Mouse (Mus musculus) neural tube, embryonic 10.5 days (tissue): Measurements from ENCODE around the gene Rbfox3.
"Not testable (repeated sequence)": the region's sequence is repeated elsewhere in the genome, so short reads cannot be mapped to it uniquely, and the experiment has no call there.

ENCODE experiments used
- DNase-seq: peaks from one replicate; pipeline ENCODE4 v3.0.0-alpha.2; 2017; ENCODE audit warnings: low spot score; ENCODE audit errors: extremely low spot score

Gene Rbfox3

DNA sequence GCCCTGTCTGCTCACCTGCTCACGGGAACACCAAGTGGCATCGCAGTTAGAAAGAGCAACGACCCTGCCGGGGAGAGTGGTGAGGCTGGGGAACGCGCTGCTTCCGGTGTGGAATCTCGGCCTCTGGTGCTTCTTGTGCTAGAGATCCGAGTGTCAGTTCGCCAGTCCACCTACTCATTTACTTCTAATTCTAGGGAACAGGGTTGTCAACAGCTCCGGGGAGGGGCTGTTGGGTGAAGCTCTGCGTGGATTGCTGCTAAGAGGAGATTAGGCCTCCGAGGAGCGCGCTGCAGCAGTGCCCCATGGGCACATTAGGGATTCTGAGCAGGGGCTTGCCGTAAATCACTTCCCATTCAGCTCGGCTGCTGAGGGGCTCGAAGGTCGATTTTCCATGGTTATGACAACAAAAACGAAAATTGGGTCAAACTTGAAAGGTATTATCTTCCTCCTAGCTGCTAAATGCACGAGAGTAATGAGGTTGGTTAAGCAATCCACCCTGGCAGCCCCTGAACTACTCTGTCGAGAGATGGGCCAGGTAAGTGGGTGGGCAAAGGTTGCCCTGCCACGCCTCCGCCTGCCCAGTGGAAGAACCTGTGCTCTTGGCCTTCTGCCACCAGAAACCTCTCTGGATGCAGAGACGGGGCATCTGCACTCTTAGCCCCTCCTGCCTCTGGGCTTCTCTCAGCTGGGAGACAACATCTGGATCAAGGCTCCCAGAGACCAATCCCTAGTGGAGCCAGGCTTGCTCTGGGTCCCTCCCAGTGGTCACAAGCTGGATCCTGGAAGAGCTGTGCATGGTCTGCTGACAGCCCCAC is 85.9 kb downstream of the Rbfox3 start:
- DNase-seq: no peak

DNA sequence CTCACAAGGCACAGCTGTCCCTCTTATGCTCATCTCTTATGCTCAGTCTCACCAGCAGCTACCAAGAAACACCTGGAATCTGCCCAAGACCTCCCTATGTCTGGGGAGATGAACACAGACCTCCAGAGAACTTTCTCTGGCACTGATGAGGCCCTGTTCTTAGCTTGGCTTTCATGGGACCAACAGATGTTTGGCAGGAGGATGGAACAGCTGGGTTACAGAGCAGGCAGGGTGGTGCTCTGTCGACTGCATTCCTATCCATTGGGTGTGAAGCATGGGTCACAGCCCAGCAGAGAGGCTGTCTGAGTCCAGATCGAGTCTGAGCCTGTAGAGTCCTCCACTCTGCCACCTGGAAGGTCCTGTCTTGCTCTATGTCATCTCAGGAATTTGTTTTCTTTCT is 90.0 kb downstream of the Rbfox3 start:
- DNase-seq: no peak

DNA sequence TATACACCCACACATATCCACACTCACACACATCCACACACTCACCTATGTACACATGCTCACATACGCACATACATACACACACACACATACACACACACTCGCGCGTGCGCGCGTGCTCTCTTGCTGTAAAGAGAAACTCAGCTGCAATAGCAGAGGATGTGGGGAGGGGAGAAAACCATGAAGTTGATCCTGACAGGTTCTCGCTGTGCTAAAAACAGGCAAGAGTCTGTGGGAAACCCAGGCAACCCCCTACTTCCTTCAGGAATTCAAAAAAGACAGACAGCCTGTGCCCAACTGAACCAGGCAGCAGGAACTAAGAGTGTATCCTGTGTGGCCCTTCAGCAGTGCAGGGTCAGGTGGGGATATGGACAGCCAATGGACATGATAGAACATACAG is 92.9 kb downstream of the Rbfox3 start:
- DNase-seq: no peak

DNA sequence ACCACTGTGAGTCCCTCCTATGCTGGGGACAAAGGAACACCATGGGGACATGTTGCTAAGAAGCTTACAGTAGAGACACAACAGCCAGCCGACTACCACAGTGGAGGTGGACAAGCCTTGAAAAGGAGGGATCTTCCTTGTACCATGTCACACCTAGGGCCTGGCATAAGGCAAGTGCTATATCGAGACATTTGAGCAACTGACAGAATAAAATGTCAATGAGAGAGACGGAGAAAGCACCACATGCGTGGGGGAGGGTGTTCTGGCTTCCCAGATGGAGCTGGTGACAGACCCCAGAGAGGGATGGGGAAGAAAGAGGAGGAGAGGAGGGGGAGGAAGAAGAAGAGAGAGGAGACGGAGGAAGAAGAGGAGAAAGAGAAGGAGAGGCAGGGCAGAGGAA is 96.3 kb downstream of the Rbfox3 start:
- DNase-seq: no peak

DNA sequence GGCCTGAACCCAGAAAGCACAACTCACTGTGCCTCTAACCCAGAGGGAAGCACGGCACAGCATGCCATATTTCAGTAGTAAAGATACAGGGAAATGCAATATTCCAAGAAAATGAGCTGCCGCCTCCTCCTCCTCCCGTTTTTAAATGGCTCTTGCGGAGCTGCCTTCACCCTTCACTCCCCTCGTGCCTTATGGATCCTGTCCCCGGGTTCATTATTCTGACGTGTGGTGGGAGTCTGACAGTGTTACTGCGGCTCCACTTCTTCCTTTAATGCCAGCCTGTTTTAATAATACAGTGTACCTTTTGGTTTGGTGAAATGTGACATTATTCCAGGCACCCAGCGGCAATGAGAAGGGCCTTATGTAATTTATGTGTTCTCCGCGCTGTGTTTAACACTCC is 97.5 kb downstream of the Rbfox3 start:
- DNase-seq: no peak

DNA sequence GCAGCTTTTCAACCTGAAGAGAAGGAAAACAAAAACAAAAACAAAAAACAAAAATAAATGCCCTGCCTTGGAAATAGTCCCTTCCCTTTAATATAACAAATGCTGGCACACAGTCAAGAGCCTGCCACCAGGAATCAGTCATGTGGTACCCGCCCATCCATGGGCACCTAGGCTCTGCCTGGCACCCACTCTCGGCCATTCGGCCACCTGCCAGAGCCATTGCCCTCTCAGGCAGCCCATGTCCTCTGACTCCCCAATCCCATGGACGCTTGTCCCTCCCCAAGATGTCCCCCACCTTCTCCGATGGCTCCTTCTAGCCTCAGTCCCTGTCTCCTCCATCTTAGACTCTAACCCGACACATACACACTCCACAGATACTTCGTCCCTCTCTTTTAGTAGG is 100.0 kb downstream of the Rbfox3 start:
- DNase-seq: no peak

DNA sequence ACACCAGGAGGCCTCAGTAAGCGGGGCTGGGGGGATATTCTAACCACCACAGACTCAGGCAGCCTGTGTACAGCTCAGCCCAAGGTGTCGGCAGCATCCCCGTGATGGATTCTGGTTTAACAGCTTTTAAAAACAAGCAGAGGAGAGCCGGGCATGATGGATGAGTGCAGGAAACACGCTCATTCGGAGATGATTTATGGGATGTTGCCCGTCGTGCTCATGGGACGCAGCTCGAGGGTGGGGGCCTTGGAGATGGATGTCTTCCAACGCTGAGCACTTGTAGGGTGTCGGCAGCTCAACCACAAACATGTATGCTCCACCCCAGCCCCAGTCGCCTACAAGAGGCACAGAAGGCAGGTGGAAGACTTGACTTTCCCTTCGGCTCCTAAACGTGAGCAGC is 103.9 kb downstream of the Rbfox3 start:
- no peak for DNase-seq

DNA sequence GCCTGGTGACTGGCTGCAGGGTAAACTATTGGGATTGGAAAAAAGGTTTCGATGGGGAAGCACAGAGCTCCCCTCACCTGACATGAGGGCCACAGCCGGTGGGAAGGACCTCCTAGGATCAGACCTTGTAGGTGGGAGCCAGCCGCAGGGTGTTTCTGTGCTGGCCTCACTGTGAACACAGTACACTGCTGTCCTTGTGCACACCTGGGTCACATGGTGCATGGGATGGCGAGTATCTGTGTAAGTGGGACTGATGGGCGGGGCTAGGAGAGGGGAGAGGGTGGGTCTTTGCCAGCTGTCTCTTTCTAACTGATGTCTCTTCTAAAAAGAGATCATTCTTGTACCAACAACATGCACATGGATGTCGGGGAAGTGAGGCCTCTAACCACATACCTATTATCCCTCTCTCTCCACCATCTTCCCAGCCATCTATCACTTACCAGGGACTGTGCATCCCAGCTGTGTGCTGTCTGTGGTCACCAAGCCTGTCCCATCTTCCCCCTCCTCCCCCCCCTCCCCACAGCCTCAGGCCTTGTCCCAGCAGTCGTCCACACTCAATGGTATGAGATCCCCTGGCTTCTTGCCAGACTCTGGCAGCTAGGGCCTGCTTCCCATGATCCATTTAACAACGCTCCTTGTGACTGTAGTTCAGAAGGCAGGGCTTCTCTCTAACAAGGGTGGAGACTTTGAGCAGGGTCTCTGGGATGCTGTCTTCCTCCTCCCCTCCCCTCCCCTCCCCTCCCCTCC is 116.4 kb downstream of the Rbfox3 start:
- DNase-seq: no peak

DNA sequence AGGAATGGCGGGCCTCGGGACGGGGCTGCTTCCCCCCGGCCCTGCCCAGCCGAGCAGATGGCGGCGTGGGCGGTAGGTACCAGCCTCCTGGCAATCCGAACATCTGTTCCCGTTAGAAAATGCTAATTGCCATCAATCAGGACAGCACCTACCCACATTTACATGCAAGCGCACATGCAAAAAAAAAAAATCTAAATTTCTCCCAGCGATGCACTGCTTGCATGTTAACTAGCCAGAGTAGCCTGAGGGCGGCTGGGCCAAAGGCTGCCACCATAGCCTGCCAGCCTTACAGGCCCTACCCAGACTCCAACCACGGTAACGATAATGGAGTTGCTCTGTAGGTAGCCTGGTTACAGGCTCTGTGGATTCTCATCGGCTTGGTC is 117.8 kb downstream of the Rbfox3 start:
- DNase-seq: no peak

DNA sequence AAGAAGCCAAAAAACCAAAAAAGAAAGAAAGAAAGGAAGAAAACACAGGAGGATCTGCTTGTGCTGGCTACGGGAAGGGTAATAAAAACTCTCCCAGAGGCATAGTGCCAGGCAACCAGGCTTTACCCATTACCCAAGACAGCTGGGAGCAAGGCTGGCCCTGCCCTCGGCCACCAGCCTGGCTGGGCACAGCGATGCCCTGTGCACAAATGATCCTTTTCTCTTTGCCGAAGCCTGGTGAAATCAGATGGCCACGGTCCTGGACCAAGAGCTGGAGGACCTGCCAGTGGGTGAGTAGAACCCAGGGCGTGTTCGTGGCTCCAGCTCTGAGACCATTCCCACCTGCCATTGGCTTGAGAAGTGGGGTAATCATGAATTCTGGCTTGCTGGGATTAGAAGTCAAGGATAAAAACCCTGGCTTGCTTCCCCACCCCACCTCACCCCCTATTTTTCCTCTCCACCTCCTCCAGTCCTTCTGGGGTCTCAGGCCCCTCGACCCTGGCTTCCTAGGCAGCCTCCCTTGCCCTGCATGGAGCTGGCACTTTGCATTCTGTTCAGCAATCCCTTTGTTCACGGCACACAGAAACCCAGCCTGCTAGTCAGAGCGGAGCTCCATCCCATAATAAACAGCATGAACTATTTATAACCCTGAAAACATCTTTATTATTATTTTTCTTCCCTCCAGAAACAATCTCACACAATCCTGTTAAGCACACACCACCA is 118.3 kb downstream of the Rbfox3 start:
- no peak for DNase-seq

DNA sequence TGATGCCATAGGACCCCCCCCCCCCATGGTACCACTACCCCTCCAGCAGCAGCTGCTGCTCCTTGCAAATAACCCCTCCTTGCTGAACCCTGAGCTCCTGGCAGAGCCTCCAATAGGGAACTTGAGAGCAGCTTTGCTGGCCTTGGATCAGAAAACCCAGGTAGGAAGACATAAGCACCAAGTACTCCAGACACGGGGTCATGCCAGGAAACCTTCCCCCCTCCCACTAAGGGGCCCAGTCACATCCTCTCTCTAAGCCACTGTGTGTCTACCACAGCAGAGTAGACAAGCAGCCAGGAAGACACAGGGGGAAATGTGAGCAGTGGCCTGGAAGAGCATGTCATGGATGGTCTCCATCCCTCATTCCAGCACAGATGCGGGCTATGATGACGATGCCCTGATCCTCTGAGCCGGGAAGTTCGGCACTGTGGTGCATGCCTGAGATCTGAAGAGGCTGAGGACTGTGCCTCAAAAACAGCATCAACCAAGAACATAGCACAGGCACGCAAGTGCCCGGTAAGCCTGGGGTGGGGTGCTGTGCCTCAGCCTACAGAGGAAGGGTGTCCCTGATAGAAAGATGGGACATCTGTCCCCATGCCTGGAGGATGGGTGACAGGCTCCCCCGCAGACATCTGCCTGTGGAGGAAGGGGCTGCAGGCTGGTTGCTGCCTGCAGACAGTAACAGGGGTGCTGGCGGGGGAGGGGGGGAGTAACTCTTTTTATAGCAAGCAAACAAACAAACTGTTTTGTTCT is 119.1 kb downstream of the Rbfox3 start:
- DNase-seq: no peak

DNA sequence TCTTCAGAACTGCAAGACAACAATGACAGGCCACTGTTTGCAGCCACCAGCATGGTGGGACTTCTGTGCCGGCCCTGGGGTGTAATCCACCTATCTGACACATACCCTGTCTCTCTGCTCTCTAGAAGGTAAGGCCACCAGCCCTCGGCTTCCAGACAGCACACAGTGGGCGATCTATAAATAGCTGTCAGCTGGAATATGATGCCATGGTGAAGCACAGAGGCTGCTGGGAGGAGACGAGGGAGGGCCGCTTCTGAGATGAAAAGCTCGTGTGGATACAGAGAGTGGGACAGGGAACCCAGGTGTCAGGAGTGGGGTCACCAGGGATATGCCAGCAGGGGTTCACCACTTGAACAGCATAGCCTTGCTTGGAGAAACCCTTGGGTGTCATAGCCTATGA is 120.0 kb downstream of the Rbfox3 start:
- no peak for DNase-seq

DNA sequence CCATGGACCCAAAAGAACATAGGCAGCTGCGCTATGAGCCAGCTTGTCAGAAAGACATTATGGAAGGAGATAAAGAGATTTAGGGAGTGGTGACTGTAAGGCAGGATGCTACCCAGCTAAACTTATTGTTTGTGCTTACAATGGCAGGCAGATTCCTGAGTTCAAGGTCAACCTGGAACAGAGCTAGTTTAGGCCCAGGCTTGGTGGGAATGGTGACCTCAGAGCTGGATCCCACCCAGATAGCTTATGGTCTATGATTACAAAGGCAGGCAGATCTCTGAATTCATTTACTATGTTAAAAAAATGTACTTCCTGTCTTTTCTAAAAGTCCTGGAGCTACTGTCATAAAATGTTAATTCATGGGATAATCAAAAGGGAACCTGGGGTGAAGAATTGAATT is 123.3 kb downstream of the Rbfox3 start:
- DNase-seq: no peak

DNA sequence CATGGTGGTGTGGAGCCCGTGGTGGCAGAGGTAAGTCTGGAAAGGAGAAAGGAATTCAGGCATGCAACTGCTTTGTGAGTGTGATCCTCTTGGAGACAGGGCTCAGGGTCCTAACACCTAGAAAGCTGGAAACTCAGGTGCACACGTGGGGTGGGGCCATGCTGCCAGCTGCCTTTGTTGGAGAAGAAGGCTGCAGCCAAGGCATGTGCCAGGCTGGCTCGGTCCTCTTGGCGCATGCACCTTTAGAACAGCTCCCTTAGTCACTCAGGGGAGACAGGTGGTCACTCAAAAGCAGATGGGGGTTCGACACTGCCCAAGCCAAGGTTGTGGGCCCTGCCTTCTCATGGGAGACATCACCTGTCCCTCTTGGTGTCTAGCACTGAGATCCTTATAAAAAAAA is 128.7 kb downstream of the Rbfox3 start:
- no peak for DNase-seq

DNA sequence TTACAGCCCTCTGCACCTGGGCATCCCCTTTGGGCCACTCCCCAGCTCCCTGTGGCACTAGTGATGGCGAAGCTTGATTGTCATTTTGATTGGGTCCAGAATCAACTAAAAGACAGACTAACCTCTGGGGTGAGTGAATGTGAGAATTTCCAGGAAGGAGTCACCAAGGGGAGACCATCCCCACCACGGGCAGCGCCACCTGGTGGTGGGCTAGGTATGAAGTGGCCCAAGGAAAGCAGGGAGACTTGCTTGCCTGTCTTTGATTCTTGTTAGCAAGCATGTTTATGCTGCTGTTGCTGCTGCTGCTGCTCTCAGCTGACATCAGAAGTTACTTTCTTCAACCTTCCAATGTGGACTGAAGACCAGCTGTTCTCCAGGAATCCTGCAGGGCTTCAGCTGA is 135.6 kb downstream of the Rbfox3 start:
- DNase-seq: peak; percentile 54

DNA sequence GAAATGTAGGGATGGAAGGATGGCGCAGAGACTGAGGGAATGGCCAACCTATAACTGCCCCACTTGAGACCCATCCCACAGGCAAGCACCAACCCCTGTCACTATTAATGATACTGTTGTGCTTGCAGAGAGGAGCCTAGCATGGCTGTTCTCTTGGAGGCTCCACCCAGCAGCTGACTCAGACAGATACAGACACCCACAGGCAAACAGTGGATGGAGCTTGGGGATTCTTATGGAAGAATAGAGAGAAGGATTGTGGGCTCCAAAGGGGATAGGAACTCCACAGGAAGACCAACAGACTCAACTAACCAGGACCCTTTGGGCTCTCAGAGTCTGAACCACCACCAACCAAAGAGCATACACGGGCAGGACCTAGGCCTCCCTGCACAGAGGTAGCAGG is 136.6 kb downstream of the Rbfox3 start:
- not testable (repeated sequence) for DNase-seq

DNA sequence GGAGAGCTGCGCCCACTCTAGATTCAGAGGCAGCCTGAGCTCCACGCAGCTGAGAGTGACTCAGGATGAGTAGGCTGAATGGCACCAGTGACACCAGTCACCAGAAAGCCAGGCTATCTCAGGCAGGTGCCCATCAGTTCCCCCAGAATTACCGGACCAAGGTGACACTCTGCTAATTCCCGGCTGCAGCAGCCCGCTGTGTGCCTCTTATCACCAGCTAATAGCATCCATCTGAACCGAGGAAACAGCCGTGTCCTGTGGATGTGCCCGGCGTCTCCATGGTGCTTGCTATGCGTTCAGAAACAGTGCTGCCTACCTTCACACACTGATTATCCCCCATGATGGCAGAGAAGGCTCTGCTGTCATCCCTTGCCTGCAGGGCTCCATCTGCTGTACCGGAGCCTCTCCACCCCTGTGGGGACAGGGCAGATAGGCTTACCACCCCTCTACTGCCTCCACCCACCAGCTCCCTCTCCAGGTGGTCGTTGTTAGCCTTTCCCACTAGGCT is 138.3 kb downstream of the Rbfox3 start:
- DNase-seq: no peak

DNA sequence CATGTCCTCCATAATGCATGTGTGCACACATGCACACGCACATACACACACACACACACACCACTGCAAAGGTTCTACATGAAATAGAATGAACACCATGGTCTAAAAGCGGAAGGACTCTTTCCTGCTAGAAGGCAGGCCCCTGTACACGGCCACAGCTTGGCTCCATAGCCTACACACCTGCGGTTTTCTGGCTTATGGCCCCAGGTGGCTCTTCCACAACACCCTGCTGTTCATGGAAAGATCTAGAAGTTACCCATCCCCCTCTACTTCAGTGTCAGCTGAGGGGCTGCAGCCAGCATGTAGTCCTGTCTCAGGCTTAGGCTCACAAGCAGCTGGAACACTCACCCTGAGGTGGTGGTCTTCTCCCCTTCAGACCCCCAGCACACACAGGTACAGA is 140.0 kb downstream of the Rbfox3 start:
- DNase-seq: no peak

DNA sequence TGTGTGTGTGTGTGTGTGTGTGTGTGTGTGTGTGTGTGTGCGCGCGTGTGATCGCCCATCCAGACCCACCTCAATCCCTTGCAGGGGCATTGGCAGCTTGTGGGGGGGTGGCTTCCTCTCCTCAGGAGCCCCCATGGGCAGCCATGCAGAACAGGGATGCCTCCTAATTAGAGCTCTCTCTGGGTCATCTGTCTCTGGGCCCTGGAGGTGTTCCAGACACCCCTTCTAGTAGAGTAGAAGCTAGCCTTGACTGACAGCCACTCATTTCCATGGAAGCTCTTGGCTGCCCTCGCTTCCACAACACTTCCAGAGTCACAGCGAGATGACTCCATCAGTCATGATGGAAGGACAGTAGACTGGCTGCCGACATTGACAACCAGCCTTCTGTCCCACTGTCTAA is 140.6 kb downstream of the Rbfox3 start:
- no peak for DNase-seq

DNA sequence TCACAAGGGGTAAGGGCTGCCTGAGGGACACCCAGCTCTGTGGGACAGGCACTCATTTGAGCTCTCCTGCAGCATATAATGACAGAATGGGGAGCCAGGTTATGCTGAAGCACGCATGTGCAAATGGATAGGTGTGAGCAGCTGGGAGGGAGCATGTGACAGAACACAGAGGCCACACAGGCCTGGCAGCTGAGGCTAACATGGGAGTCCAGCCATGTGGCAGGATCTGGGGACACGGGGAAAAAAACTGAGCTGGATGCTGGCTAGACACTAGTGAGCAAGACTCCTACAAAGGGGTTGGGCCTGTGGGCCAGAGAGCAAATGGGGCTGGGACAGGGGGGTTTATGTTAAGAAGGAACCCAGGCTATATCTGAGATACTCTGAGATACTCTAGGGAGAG is 141.9 kb downstream of the Rbfox3 start:
- no peak for DNase-seq

DNA sequence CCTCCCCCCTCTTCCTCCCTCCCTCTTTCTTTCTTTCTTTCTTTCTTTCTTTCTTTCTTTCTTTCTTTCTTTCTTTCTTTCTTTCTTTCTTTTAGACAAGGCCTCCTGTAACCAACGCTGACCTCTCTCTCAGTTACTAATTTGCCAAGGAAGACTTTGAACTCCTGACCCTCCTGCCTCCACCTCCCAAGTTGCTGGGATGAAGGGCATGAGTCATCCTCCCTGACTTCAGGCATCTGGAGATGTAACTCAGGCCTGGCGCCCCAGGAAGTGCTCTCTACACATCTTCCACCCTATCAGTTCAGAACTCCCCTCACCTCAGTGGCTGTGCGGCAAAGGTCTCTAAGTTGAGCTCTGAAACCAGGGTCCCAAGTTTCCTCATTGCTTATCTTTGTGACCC is 143.0 kb downstream of the Rbfox3 start:
- DNase-seq: no peak
